Mouse (Mus musculus) neural tube, embryonic 13.5 days (tissue): ENCODE data around the gene Ice2. TPM values are rescaled to one million over a fixed set of nuclear protein-coding genes. Genes with fewer than 3 reads are reported as not detected.
A peak's percentile ranks its signal among the peaks of the same experiment; 100 is the strongest.

Experiments used
- ATAC-seq: fragments of 200-750 bp; cut with Nextera tagmentation; 2 replicates; pipeline ENCODE4 v1.8.0; 2017; ENCODE audit warnings: low read depth, mild to moderate bottlenecking, moderate TSS enrichment, moderate library complexity
- H3K27ac ChIP-seq: fragments of 300-500 bp; sonication (generic); replicated peaks from 2 replicates; pipeline ENCODE4 v1.5.1; 2015; ENCODE audit warnings: moderate library complexity, mild to moderate bottlenecking, inconsistent platforms
- H3K27me3 ChIP-seq: fragments of 300-500 bp; sonication (generic); 2 replicates; pipeline ENCODE4 v1.6.1; 2015; ENCODE audit warnings: mild to moderate bottlenecking, inconsistent platforms
- H3K36me3 ChIP-seq: fragments of 300-500 bp; sonication (generic); 2 replicates; pipeline ENCODE4 v1.6.1; 2015; ENCODE audit warnings: mild to moderate bottlenecking, inconsistent platforms
- H3K4me1 ChIP-seq: fragments of 300-500 bp; sonication (generic); replicated peaks from 2 replicates; pipeline ENCODE4 v1.6.1; 2015; ENCODE audit warnings: inconsistent platforms
- H3K4me2 ChIP-seq: fragments of 300-500 bp; sonication (generic); 2 replicates; pipeline ENCODE4 v1.6.1; 2015; ENCODE audit warnings: inconsistent platforms, mild to moderate bottlenecking, moderate library complexity
- H3K4me3 ChIP-seq: fragments of 300-500 bp; sonication (generic); 2 replicates; pipeline ENCODE4 v1.5.1; 2015; ENCODE audit warnings: mild to moderate bottlenecking, inconsistent platforms
- H3K9ac ChIP-seq: fragments of 300-500 bp; sonication (generic); 2 replicates; pipeline ENCODE4 v1.6.1; 2015; ENCODE audit warnings: moderate library complexity, mild to moderate bottlenecking, inconsistent platforms
- H3K9me3 ChIP-seq: fragments of 300-500 bp; sonication (generic); 2 replicates; pipeline ENCODE4 v1.6.1; 2016; ENCODE audit warnings: inconsistent platforms
- WGBS: fragments of 180-500 bp; shearing (Covaris S2); methylation state at CpG from one replicate; pipeline ENCODE4 v1.1.7; 2015; 5-methylcytosine and 5-hydroxymethylcytosine counted together
- polyA plus RNA-seq: library from polyadenylated mRNA; unstranded; fragments of >200 nt; fragmentation: Nextera tagmentation; extraction: Ambion mirVana; gene quantifications from 2 replicates; pipeline ENCODE4 v1.2.1, GENCODE M21; 2015

Ice2 gene
- polyA plus RNA-seq, 1 experiment from 2014 or later: 10.6 TPM

GRCm38 (mm10) chr9:69453901-69454666 lies 56.4 kb downstream of the Ice2 start:
- Histone ChIP-seq H3K4me1 (peaks cover 50% of the 10 kb centered on the region), H3K4me2 (peak overlapping the region; percentile 59), H3K27ac (peak overlapping the region; percentile 64), H3K27me3 (peaks cover 43% of the 10 kb centered on the region), H3K9ac (peak overlapping the region; percentile 71), H3K9me3 (no peaks in the 10 kb centered on the region), H3K4me3 (peak overlapping the region; percentile 43), H3K36me3 (no peaks in the 10 kb centered on the region)
- peak; percentile 13; the same call in 1 of the 2 replicates for ATAC-seq
- 6% methylated on average over 32 of the region's 32 CpGs for WGBS

GRCm38 (mm10) chr9:69454691-69455090 lies 57.0 kb downstream of the Ice2 start:
- Histone ChIP-seq H3K4me2 (peak overlapping the region; percentile 59), H3K36me3 (no peaks in the 10 kb centered on the region), H3K27me3 (peaks cover 43% of the 10 kb centered on the region), H3K27ac (peak overlapping the region; percentile 63), H3K4me1 (peaks cover 56% of the 10 kb centered on the region), H3K9ac (peak overlapping the region; percentile 71; the same call in 1 of the 2 replicates), H3K9me3 (no peaks in the 10 kb centered on the region), H3K4me3 (peak overlapping the region; percentile 43)
- no peak for ATAC-seq
- 64% methylated on average over 4 of the region's 4 CpGs for WGBS

- no peak for ATAC-seq
These were observed 57.7 kb downstream of the Ice2 start for GRCm38 (mm10) chr9:69455391-69455790.

GRCm38 (mm10) chr9:69456406-69457075 lies 58.8 kb downstream of the Ice2 start:
- Histone ChIP-seq H3K27me3 (peaks cover 43% of the 10 kb centered on the region), H3K4me2 (peak overlapping the region; percentile 59; the same call in 1 of the 2 replicates), H3K27ac (no peak overlapping the region), H3K9me3 (no peaks in the 10 kb centered on the region), H3K4me3 (no peak overlapping the region), H3K36me3 (no peaks in the 10 kb centered on the region), H3K4me1 (peaks cover 57% of the 10 kb centered on the region), H3K9ac (no peak overlapping the region)
- no peak for ATAC-seq
- 82% methylated on average over 15 of the region's 15 CpGs for WGBS

More at GRCm38 (mm10) chr9:69455391-69455790, 57.7 kb downstream of the Ice2 start:
- peak overlapping the region; percentile 59 for H3K4me2 ChIP-seq
- H3K9me3 ChIP-seq: no peaks in the 10 kb centered on the region
- WGBS: 84% methylated on average over 4 of the region's 4 CpGs
- H3K36me3 ChIP-seq: no peaks in the 10 kb centered on the region
- H3K4me3 ChIP-seq: peak overlapping the region; percentile 15; the same call in 1 of the 2 replicates
- H3K27ac ChIP-seq: peak overlapping the region; percentile 63
- H3K27me3 ChIP-seq: peaks cover 43% of the 10 kb centered on the region
- peaks cover 57% of the 10 kb centered on the region for H3K4me1 ChIP-seq
- H3K9ac ChIP-seq: no peak overlapping the region

- H3K4me1 ChIP-seq: peaks cover 57% of the 10 kb centered on the region
- ATAC-seq: no peak
These were observed 59.4 kb downstream of the Ice2 start for GRCm38 (mm10) chr9:69457143-69457542.

GRCm38 (mm10) chr9:69457747-69458625 lies 60.3 kb downstream of the Ice2 start:
- peak overlapping the region; percentile 57 for H3K27ac ChIP-seq
- no peaks in the 10 kb centered on the region for H3K9me3 ChIP-seq
- H3K36me3 ChIP-seq: no peaks in the 10 kb centered on the region
- no peak overlapping the region for H3K4me3 ChIP-seq
- peaks cover 32% of the 10 kb centered on the region for H3K27me3 ChIP-seq
- H3K4me2 ChIP-seq: peak overlapping the region; percentile 10; the same call in 1 of the 2 replicates
- H3K4me1 ChIP-seq: peaks cover 56% of the 10 kb centered on the region
- H3K9ac ChIP-seq: no peak overlapping the region
- WGBS: 58% methylated on average over 14 of the region's 14 CpGs
- ATAC-seq: no peak

More at GRCm38 (mm10) chr9:69457143-69457542, 59.4 kb downstream of the Ice2 start:
- Histone ChIP-seq H3K9ac (no peak overlapping the region), H3K9me3 (no peaks in the 10 kb centered on the region), H3K27me3 (peaks cover 38% of the 10 kb centered on the region), H3K4me3 (no peak overlapping the region), H3K36me3 (no peaks in the 10 kb centered on the region), H3K27ac (peak overlapping the region; percentile 57; the same call in 1 of the 2 replicates), H3K4me2 (peak overlapping the region; percentile 59; the same call in 1 of the 2 replicates)
- 97% methylated on average over 3 of the region's 3 CpGs for WGBS

- 78% methylated on average over 2 of the region's 2 CpGs for WGBS
- Histone ChIP-seq H3K27me3 (peaks cover 23% of the 10 kb centered on the region), H3K4me2 (no peak overlapping the region), H3K27ac (0 out of 2 replicates have a peak overlapping the region, but pooled peaks have one; percentile 23), H3K9ac (no peak overlapping the region), H3K4me3 (no peak overlapping the region), H3K4me1 (peaks cover 47% of the 10 kb centered on the region), H3K36me3 (no peaks in the 10 kb centered on the region), H3K9me3 (no peaks in the 10 kb centered on the region)
- ATAC-seq: no peak
These were observed 61.3 kb downstream of the Ice2 start for GRCm38 (mm10) chr9:69458982-69459381.

- 89% methylated on average over 7 of the region's 7 CpGs for WGBS
- Histone ChIP-seq H3K4me1 (peaks cover 49% of the 10 kb centered on the region), H3K4me3 (no peak overlapping the region), H3K36me3 (no peaks in the 10 kb centered on the region), H3K27me3 (peaks cover 16% of the 10 kb centered on the region), H3K27ac (no peak overlapping the region), H3K9ac (no peak overlapping the region), H3K4me2 (no peak overlapping the region), H3K9me3 (no peaks in the 10 kb centered on the region)
- no peak for ATAC-seq
These were observed 62.2 kb downstream of the Ice2 start for GRCm38 (mm10) chr9:69459876-69460275.

GRCm38 (mm10) chr9:69463046-69463445 lies 65.3 kb downstream of the Ice2 start:
- H3K27me3 ChIP-seq: no peaks in the 10 kb centered on the region
- H3K4me3 ChIP-seq: no peak overlapping the region
- peaks cover 32% of the 10 kb centered on the region for H3K4me1 ChIP-seq
- H3K36me3 ChIP-seq: no peaks in the 10 kb centered on the region
- no peak overlapping the region for H3K4me2 ChIP-seq
- no peaks in the 10 kb centered on the region for H3K9me3 ChIP-seq
- H3K27ac ChIP-seq: no peak overlapping the region
- ATAC-seq: no peak
- WGBS: 86% methylated on average over 2 of the region's 2 CpGs
- H3K9ac ChIP-seq: no peak overlapping the region

GRCm38 (mm10) chr9:69464109-69464756 lies 66.5 kb downstream of the Ice2 start:
- H3K4me3 ChIP-seq: no peak overlapping the region
- no peaks in the 10 kb centered on the region for H3K36me3 ChIP-seq
- no peaks in the 10 kb centered on the region for H3K27me3 ChIP-seq
- 59% methylated on average over 6 of the region's 6 CpGs for WGBS
- no peak overlapping the region for H3K27ac ChIP-seq
- H3K4me2 ChIP-seq: no peak overlapping the region
- H3K9me3 ChIP-seq: no peaks in the 10 kb centered on the region
- no peak overlapping the region for H3K9ac ChIP-seq
- H3K4me1 ChIP-seq: peaks cover 29% of the 10 kb centered on the region
- ATAC-seq: no peak

- peaks cover 41% of the 10 kb centered on the region for H3K4me1 ChIP-seq
- H3K9ac ChIP-seq: no peak overlapping the region
- H3K4me3 ChIP-seq: no peak overlapping the region
- H3K4me2 ChIP-seq: no peak overlapping the region
- no peaks in the 10 kb centered on the region for H3K36me3 ChIP-seq
- no peak for ATAC-seq
- H3K27me3 ChIP-seq: no peaks in the 10 kb centered on the region; the same call in 1 of the 2 replicates
- WGBS: 72% methylated on average over 4 of the region's 4 CpGs
- H3K27ac ChIP-seq: no peak overlapping the region
- no peaks in the 10 kb centered on the region for H3K9me3 ChIP-seq
These were observed 68.4 kb downstream of the Ice2 start for GRCm38 (mm10) chr9:69466098-69466497.
